Mouse (Mus musculus) embryonic stem cell, embryonic (primary cell): ENCODE results near the gene Pcif1.

ENCODE experiments used
- CTCF ChIA-PET, 4 experiments: fragments of 300-600 bp in 2 of 4; fragments of 350-600 bp in 2 of 4; sonication (Branson Sonifier 250); formaldehyde crosslinking; loops; one replicate each; lab custom pipeline; 2022; ENCODE audit warnings: inconsistent platforms in 2 of 4; lab: Charles Lee
- POLR2A ChIA-PET, 4 experiments: fragments of 300-600 bp in 2 of 4; fragments of 350-600 bp in 2 of 4; sonication (Branson Sonifier 250); formaldehyde crosslinking; loops; one replicate each; lab custom pipeline; 2022; ENCODE audit warnings: antibody characterized with exemption in 4 of 4, inconsistent platforms in 1 of 4; lab: Charles Lee

The Pcif1 gene

DNA sequence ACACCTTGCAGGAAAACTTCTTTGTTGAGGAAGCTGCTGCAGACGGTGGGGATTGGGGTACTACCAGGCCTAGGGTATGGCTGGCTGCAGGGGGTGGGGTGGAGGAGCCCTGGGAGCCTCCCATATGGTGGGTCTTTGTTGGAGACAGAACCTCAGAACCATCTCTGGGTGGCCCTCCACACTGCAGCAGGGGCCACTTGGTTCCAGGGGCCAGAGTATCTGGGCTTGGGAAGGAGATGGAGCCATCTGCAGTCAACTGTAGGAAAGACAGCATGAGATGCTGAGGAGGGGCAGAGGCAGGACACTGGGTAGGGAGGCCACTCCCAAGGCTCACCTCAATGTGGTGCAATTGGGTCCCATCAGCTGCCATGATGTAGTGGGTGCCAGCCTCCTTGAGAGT is 15.5 kb downstream of the Pcif1 start:
- ChIA-PET POLR2A (interaction anchor here in 3 of 4 experiments (0.6 to 7.9 kb wide), 18 partner anchors 9 to 139 kb away, joined by 3 to 81 read pairs (median 4); partner anchors contain the start of genes Ctsa (in 1 of the 3) and Pcif1 (in 1 of the 3)), CTCF (interaction anchor here in 2 of 4 experiments (0.9 to 3.2 kb wide), 6 partner anchors 8 to 101 kb away, joined by 3 to 10 read pairs (median 3); no protein-coding TSS in a partner anchor)

DNA sequence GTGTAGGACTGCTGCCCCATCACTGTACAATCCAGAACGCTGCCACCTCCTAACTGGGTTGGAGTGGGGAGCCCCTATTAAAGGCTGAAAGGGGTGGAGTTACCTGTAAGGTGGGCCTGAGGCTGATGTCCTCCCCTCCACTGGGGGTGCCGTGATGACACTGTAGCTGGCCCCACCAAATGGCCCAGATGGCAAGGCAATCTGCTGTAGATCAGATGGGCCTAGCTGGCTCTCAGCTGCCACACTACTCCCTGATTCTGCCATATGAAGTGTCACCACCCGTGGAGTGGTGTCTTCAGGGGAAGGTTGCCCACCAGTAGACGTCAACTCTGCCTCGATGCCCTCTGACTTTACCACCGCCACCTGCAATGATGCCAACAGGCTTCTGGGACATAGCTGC is 16.8 kb downstream of the Pcif1 start:
- ChIA-PET POLR2A (interaction anchor here in 2 of 4 experiments (0.6 to 6.9 kb wide), 8 partner anchors 8 to 74 kb away, joined by 3 to 81 read pairs (median 3); partner anchors contain the start of genes Ctsa (in 1 of the 2) and Zswim1 (in 1 of the 2)), CTCF (interaction anchor here in 2 of 4 experiments (0.5 to 3.2 kb wide), 4 partner anchors 28 to 1094 kb away, joined by 4 to 10 read pairs (median 4); no protein-coding TSS in a partner anchor)

DNA sequence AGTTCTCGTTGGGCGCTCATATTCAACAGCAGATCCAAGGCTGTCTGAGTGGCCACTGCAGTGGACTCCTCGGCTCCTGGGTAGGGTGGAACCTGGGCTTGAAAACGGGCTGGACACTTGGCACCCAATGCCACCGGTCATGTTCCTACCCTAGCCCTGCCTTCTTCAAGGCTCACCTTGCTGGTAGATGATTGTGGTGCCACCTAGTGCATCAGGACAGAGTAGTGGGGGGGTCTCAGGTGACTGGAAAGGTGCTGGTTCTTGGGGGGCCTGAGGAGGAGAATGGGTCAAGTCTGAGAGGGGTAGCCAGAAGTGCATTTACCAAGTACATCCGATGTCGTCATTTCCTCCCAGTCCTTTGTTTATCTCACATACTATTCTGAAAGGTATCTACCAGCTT is 18.9 kb downstream of the Pcif1 start:
- POLR2A ChIA-PET = interaction anchor here in 3 of 4 experiments (1.0 to 7.3 kb wide), 6 partner anchors 11 to 19 kb away, joined by 3 to 47 read pairs (median 8); partner anchors contain the start of genes Zfp335 (in 2 of the 3) and Pcif1 (in 1 of the 3)
- CTCF ChIA-PET = interaction anchor here in 2 of 4 experiments (1.2 to 2.6 kb wide), 4 partner anchors 20 to 105 kb away, joined by 3 to 9 read pairs (median 4); no protein-coding TSS in a partner anchor

DNA sequence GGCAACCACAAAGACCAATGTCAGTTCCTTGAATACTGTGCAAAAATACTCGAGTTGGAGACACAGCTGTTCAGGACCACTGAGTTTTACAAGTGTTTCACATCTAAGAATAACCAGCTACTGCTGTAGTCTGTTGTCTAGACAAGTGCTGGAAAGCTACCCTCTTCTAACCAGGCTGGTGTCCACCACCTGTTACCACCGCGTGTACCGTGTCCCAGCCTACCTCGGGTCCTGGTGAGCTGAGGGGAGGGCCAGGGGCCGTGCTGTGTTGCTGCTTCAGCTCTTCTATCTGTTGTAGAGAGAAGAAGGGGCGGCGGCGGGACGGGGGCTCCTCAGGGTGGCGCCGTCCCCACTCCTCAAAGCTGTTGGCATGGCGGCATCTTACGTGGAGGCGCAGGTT is 19.9 kb downstream of the Pcif1 start:
- CTCF ChIA-PET = interaction anchor here in 1 of 4 experiments (1.0 to 2.6 kb wide), 4 partner anchors 8 to 106 kb away, joined by 3 to 9 read pairs (median 4); partner anchors contain the start of gene Zfp335
- POLR2A ChIA-PET = interaction anchor here in 3 of 4 experiments (0.9 to 10.6 kb wide), 26 partner anchors 6 to 113 kb away, joined by 3 to 81 read pairs (median 4); partner anchors contain the start of genes Zfp335 (in 3 of the 3), Acot8 (in 2 of the 3), Pcif1 (in 2 of the 3) and Zswim3 (in 2 of the 3)

DNA sequence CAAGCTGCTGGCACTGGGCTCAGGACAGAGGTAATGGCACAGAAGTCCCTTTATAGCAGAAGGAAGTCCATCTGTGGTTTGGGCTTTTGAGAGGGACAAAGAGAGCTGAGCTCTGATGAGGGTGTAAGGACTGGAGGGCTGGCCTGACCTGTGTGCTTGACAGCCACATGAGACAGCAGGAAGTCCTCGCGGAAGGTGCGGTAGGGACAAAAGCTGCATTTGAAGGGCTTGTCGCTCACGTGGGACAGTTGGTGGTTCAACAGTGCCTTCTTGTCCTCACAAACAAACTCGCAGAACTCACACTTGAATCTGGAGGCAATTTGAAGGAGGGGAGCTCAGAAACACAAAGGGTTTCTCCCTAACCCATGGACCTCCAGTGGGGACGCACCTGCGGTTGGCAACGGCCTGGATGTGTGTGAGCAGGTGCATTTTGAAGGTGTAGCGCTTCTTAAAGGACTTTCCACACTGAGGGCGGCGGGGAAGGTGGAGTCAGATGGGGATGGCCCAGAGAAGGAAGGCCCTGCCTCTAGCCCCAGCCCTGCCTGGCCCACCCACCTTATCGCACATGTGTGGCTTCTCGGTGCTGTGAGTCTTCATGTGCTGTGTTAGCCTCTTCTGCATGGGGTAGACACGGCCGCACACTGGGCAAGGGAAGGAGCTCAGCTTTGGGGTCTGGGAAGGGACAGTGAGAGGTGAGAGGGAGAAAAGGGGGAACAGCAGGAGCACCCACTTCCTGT is 20.8 kb downstream of the Pcif1 start:
- POLR2A ChIA-PET = interaction anchor here in 3 of 4 experiments (0.8 to 10.6 kb wide), 31 partner anchors 7 to 114 kb away, joined by 3 to 81 read pairs (median 4); partner anchors contain the start of genes Acot8 (in 2 of the 3), Ctsa (in 2 of the 3), Zfp335 (in 2 of the 3) and Zswim3 (in 2 of the 3)
- CTCF ChIA-PET = interaction anchor here in 2 of 4 experiments (0.5 to 2.6 kb wide), 9 partner anchors 9 to 464 kb away, joined by 3 to 9 read pairs (median 3); partner anchors contain the start of gene Zfp335 (in 1 of the 2)

DNA sequence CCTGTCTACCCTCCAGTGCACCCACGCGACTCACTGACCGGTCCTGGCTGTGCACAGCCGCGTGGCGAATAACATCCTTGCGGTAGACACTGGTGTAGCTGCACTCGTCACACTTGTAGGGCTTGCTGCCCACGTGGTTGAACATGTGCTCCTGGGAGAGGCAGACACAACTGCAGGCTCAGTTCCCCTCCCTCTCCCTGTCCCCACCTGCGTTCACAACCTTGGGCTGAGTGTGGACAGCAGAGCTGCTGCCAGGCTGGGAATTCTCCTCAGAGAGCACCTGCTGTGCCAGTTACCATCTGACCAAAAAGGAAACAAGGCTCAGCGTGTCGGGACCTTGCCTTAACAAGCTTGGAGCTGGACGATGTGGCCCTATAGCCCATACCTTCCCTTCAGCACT is 22.3 kb downstream of the Pcif1 start:
- ChIA-PET CTCF (interaction anchor here in 2 of 4 experiments (0.6 to 1.6 kb wide), 4 partner anchors 11 to 108 kb away, joined by 3 to 5 read pairs (median 3); no protein-coding TSS in a partner anchor), POLR2A (interaction anchor here (0.6 to 10.6 kb wide), 19 partner anchors 9 to 83 kb away, joined by 3 to 81 read pairs (median 5); partner anchors contain the start of genes Zfp335 (in 2 of the 4) and Zswim1 (in 1 of the 4))

DNA sequence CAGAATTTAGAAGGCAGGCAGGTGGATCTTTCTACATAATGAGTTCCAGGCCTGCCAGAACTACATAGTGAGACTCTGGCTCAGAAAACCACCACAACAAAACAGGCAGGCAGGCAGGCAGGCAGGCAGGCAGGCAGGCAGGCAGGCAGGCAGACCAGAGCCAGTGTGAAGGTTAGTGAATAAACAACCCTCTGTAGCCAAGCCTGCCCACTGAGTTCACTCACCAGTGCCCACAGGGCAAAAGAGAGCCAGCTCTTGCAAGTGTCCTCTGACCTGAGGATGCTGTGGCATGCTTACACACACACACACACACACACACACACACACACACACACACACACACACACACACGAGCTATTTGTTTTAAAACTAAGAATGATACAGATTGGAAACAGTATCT is 24.4 kb downstream of the Pcif1 start:
- ChIA-PET POLR2A (interaction anchor here in 2 of 4 experiments (0.8 to 10.6 kb wide), 6 partner anchors 9 to 81 kb away, joined by 3 to 81 read pairs (median 6); partner anchors contain the start of genes Zfp335 (in 1 of the 2) and Zswim1 (in 1 of the 2)), CTCF (interaction anchor here in 2 of 4 experiments (0.7 to 1.6 kb wide), 4 partner anchors 8 to 57 kb away, joined by 3 to 5 read pairs (median 4); partner anchors contain the start of genes Pcif1 (in 1 of the 2) and Zfp335 (in 1 of the 2))

DNA sequence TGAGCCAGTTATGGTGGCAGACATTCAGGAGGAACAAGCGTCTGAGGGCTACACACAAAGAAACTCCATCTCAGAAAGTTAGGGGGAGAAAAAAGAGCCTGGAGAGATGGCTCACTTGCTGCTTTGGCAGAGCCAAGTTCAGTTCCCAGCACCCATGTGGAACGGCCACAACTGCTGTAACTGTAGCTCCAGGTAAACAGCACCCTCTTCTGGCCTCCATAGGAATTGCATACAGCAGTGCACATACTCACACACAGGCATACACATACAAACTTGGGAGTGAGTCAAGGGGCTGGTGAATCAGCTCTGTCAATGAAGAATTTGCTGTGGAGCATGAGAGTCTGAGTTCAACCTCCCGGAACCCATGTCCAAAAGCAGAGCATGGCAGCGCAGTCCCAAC is 27.0 kb downstream of the Pcif1 start:
- CTCF ChIA-PET = interaction anchor here (0.6 to 2.8 kb wide), 11 partner anchors 12 to 1875 kb away, joined by 3 to 11 read pairs (median 3); no protein-coding TSS in a partner anchor
- POLR2A ChIA-PET = interaction anchor here in 2 of 4 experiments (0.7 to 10.6 kb wide), 9 partner anchors 11 to 84 kb away, joined by 3 to 81 read pairs (median 5); partner anchors contain the start of genes Ctsa (in 1 of the 2), Neurl2 (in 1 of the 2), Pltp (in 1 of the 2) and Zswim1 (in 1 of the 2)

DNA sequence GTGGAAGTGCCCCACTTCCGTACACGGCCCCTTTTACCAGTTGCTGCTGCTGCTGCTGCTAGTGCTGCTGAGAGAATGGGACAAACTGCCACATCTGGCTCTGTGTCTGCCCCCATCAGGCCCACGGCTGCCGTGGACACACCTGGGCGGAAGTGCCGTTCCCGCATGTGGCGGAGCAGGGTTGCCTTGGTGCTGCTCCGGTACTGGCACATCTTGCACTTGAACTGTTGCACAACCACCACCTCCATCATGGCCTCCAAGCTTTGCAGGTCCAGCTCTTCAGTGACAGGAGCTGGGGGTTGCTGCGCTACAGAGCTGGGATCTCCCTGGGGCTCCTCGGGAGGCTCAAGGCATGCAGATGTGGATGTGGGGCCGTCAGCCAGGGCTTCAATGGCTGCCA is 28.4 kb downstream of the Pcif1 start:
- ChIA-PET CTCF (interaction anchor here (0.6 to 2.8 kb wide), 6 partner anchors 9 to 50 kb away, joined by 3 to 11 read pairs (median 3); no protein-coding TSS in a partner anchor), POLR2A (interaction anchor here in 3 of 4 experiments (0.6 to 10.6 kb wide), 16 partner anchors 9 to 846 kb away, joined by 3 to 81 read pairs (median 4); partner anchors contain the start of gene Zswim1 (in 1 of the 3))

DNA sequence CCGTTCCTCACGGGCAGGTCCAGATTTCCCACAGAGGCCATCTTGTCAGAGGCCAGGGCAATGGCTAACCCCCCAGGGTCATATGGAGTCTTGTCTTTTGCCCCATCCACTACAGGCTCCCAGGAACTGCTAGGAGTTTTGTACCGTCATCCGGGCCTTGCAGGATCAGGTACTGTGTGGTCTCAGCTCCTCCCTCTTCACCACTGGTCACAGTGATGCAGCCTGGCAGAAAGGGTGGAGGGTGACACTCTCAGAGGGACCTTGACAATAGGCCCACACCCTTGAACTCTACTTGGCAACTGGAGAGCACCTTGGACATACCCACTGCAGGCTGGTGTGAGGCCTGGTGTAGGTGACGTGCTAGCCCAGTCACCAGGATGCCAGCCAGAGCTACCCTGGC is 28.9 kb downstream of the Pcif1 start:
- ChIA-PET POLR2A (interaction anchor here in 3 of 4 experiments (0.6 to 10.6 kb wide), 13 partner anchors 9 to 845 kb away, joined by 3 to 81 read pairs (median 4); partner anchors contain the start of gene Zswim1 (in 1 of the 3)), CTCF (interaction anchor here in 2 of 4 experiments (0.8 to 2.8 kb wide), 6 partner anchors 8 to 45 kb away, joined by 3 to 11 read pairs (median 6); no protein-coding TSS in a partner anchor)

DNA sequence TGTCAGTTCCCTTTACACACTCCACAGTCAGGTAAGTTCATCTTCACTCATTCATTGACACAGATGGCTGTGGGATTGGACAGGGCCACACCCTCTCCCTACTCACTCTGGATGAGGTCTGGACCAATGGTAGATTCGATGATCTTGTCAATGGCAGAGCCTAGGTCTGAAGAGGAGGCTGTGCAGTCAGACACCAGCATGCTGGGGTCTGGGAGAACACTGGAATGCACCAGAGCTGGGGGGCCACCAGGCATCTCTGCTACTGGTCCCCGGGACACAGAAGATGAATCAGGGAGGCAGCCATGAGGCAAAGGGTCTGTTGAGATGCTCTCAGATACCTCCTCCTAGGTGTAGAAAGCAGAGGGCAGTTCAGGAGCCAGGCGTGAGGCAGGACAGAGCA is 30.0 kb downstream of the Pcif1 start:
- ChIA-PET CTCF (interaction anchor here in 2 of 4 experiments (0.9 to 3.1 kb wide), 7 partner anchors 9 to 70 kb away, joined by 3 to 9 read pairs (median 6); partner anchors contain the start of gene Slc12a5 (in 1 of the 2)), POLR2A (interaction anchor here in 2 of 4 experiments (1.3 to 10.6 kb wide), 9 partner anchors 10 to 86 kb away, joined by 4 to 81 read pairs (median 6); partner anchors contain the start of genes Ctsa (in 1 of the 2), Neurl2 (in 1 of the 2) and Zswim1 (in 1 of the 2))

DNA sequence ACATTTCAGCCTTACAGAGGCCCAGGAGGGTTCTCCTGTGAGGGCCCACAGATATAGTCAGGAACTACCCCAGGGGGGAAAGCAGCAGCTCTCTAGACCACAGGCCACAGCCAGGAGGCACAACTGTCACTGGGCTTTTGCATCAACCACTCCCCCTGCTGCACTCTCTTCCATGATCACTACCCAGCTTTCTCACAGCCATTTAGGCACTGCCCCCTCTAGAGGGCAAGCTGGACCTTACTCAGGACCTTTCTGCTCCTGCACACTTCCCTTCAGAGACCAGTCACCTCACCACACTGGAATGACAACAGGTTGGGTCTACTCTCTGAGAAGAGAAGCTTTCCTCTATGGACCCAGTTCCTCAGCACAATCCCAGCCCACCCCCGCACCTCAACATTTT is 30.4 kb downstream of the Pcif1 start:
- POLR2A ChIA-PET = interaction anchor here in 2 of 4 experiments (1.1 to 8.7 kb wide), 9 partner anchors 10 to 85 kb away, joined by 3 to 54 read pairs (median 6); partner anchors contain the start of genes Neurl2 (in 2 of the 2) and Ctsa (in 1 of the 2)
- CTCF ChIA-PET = interaction anchor here in 2 of 4 experiments (0.9 to 3.1 kb wide), 8 partner anchors 8 to 71 kb away, joined by 3 to 9 read pairs (median 6); partner anchors contain the start of gene Slc12a5 (in 1 of the 2)

DNA sequence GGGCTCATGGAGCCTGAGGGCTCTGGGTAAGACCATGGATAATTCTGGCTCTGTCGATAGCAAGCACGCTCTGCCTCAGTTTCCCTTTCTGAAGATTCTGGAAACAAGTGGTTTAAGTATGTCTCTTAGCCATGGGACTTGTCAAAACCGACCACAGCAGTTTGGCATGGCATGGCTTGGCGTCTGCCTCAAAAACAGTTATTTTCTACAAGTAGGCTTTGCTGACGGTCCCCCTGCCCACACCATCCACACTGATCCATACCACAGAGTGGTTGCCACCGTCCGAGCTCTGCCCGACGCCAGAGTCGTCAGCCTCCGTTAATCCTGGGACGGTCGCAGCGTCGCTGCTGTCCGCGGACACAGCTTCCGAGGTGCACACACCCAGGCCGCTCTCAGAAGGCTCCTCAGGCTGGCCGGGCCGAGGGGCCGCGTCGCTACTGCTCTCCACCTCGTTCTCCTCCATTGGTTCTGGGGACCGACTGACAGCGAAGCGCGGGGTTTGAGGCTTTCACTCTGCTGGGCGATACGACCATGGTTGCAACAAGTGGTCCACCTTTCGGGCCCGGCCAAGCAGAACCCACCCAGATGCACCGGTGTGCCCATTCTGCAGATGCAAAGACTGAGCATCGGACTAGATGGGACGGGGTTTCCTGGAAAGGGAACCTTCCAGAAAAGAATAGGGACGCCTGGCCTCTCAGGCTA is 31.4 kb downstream of the Pcif1 start:
- POLR2A ChIA-PET = interaction anchor here (0.5 to 8.7 kb wide), 57 partner anchors 8 to 495 kb away, joined by 3 to 54 read pairs (median 4); partner anchors contain the start of genes Pcif1 (in 3 of the 4), Neurl2 (in 2 of the 4), Zswim1 (in 2 of the 4) and Acot8 (in 1 of the 4)
- CTCF ChIA-PET = interaction anchor here in 2 of 4 experiments (0.6 to 3.1 kb wide), 19 partner anchors 7 to 170 kb away, joined by 3 to 9 read pairs (median 3); partner anchors contain the start of gene Slc12a5 (in 1 of the 2)

DNA sequence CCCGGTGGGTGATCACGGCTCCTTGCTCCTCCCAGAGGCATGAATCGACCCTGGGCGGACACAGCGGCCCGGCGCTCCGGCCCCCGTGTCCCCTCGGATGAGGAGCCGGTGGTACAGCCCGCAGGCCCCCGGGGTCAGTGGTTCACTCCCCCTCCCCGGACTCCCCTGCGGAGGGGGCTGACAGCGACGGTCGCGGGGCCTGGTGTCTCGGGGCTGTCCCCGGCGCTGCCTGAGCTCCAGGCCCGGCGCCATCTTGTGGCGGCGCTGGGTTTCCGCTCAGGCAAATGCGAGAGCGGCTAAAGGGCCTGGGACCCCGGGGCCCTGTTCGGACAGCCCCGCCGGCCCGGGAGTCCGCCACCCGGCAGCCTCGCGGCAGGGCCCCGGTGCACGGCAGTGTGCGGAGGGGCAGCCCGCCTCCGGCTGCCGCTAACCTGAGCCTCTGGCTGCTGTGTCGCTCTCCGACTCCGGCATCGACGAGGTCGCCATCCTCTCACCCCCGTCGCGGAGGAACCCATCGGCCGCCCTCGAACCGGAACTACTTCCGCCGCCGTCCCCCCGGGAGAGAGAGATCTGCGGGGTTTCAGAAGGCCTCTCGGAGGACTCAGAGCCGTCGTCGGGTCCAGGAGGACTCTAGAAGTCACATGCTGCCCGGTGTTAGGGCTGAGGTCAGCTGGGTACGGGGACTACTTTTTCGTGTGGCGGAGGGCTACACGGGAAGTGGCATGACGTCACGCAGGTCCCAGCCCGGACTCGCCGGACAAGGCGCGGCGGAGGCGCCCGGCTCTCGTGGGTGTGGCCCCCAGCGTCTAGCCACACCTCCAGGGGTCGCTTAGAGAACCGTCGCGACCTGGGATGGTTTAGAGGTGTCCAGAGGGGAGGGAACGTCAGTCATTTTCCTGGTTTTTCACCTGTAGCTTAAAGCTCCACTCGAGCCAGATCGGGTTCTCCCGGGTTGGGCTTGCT is 32.3 kb downstream of the Pcif1 start, which contains the start of gene Zfp335:
Zfp335 (minus strand) TSS at position 672 of the 963 bp plus-strand sequence.
- POLR2A ChIA-PET = interaction anchor here (0.5 to 8.7 kb wide), 70 partner anchors 8 to 495 kb away, joined by 3 to 54 read pairs (median 4); partner anchors contain the start of genes Pcif1 (in 3 of the 4), Zswim1 (in 3 of the 4), Acot8 (in 2 of the 4) and Pltp (in 2 of the 4)
- CTCF ChIA-PET = interaction anchor here in 3 of 4 experiments (0.5 to 3.1 kb wide), 24 partner anchors 8 to 416 kb away, joined by 3 to 9 read pairs (median 4); partner anchors contain the start of gene Slc12a5 (in 1 of the 3)
